19 mouse cellular contexts compared by ENCODE assay signal in the genomic region with DNA sequence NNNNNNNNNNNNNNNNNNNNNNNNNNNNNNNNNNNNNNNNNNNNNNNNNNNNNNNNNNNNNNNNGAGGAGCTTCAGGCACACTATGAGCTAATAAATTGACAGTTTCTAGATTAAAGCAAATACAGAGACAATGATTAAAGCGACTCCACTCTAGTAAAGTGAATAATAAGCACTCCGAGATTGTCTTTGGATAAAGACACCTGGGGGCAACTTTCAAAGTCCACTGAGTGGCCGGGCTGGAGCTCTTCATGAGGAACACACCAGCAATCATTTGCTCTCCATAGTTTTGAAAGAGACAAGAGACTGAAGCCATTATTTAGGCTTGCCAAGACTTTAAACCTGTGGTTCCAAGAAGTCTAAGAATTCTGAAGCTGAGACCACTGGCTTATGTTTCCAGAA.
"Had no signal": no experiment of that assay in that cellular context is flagged by ENCODE, and none has a peak within 500 bp of the region (broad histone marks: within the 10 kb centered on the region; RNA-seq: fewer than 3 reads in every experiment).

No protein-coding gene starts in this region.

- H3K4me3 ChIP-seq: midbrain, embryonic 10.5 days; midbrain, embryonic 12.5 days; myocyte; neural tube, embryonic 13.5 days; neural tube, embryonic 15.5 days had no signal

- DNase-seq: lung, adult 18-20 months; lung, embryonic 14.5 days; lung, postnatal 10 days; lung, postnatal 4 days; midbrain, embryonic 14.5 days; retina, postnatal 1 day; right cerebral cortex, adult 18-20 months; right cerebral cortex, postnatal 25 days; right cerebral cortex, postnatal 4 days; spleen, adult 18-20 months; thymus, adult 18-20 months; thymus, postnatal 14 days; thymus, postnatal 36 days had no signal

- H3K9ac ChIP-seq: lung, embryonic 14.5 days; midbrain, embryonic 12.5 days; neural tube, embryonic 13.5 days; neural tube, embryonic 15.5 days had no signal

- H3K27ac ChIP-seq: midbrain, embryonic 10.5 days; midbrain, embryonic 12.5 days; neural tube, embryonic 13.5 days; neural tube, embryonic 15.5 days had no signal

- ATAC-seq: midbrain, embryonic 16.5 days had no signal

- H3K9me3 ChIP-seq: midbrain, embryonic 10.5 days; midbrain, embryonic 12.5 days; neural tube, embryonic 13.5 days; neural tube, embryonic 15.5 days had no signal

- H3K27me3 ChIP-seq: midbrain, embryonic 12.5 days; neural tube, embryonic 13.5 days; neural tube, embryonic 15.5 days had no signal

- H3K36me3 ChIP-seq: midbrain, embryonic 10.5 days; midbrain, embryonic 12.5 days; neural tube, embryonic 13.5 days; neural tube, embryonic 15.5 days had no signal

- H3K4me2 ChIP-seq: lung, embryonic 14.5 days; midbrain, embryonic 12.5 days; neural tube, embryonic 13.5 days; neural tube, embryonic 15.5 days had no signal

- H3K4me1 ChIP-seq: neural tube, embryonic 15.5 days had no signal
